Mouse (Mus musculus): ENCODE data around the gene Slc39a1. TPM values are rescaled to one million over a fixed set of nuclear protein-coding genes. Genes with fewer than 3 reads are reported as not detected.
"Not testable (repeated sequence)": the region's sequence is repeated elsewhere in the genome, so short reads cannot be mapped to it uniquely, and the experiment has no call there.

The Slc39a1 gene
- polyA plus RNA-seq, 1 experiment = 53.9 TPM

DNA sequence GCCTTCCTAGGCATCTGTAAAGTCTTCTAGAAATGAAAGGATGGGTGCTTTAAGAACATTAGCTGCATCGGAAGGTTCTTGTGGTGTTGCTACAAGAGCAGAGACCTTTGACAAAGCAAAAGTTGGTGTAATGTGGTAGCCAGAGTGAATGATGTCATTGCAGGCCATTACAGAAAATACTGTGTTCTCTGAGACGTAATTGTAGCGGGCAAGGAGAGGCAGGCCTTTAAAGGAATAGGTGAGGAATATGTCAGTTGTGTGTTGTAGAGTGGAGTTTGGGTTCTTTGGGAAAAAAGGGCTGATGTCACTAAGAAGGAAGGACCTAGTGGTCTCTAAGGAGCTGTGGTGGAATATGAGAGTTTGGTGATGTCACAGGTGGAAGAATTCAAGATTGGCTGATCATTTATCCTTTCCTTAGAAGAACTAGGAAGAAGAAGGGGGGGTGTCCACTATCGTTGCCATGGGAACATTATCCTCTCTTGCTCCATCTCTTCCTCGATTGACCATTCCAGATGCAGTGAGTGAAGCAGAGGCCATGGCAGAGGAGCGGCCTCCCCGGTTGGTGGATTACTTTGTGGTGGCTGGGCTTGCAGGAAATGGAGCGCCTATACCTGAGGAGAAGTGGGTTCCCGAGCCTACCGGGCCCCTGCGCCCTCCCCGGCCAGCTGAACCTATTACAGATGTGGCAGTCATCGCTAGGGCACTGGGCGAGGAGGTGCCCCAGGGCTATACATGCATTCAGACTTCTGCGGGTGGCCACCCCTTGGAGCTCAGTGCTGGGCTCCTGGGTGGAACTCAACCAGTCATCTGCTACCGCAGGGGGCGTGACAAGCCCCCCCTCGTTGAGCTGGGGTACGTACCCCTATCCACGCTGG is 19.2 kb downstream of the Slc39a1 start:
- peak overlapping the region; percentile 77 for H3K4me3 ChIP-seq (ENCODE audit: insufficient read depth, low read depth, low read length)
- H3K27ac ChIP-seq (replicated peaks; ENCODE audit: low read depth, low read length) = peak overlapping the region; percentile 98

DNA sequence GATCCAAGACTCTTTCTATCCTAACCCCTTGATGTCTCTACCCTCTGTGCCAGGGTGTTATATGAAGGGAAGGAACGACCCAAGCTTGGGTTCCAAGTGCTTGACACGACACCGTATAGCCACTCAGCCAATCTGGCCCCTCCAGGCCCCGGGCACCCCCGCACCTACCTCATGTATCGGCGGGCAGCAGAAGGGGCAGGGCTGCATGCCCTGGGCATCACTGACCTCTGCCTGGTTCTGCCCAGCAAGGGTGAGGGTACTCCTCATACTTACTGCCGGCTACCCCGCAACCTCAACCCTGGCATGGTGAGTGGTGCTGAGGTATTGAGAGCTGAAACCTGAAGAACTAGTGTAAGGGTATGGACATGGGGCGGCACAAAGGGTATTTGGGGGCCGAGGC is 20.2 kb downstream of the Slc39a1 start:
- peaks cover 6% of the 10 kb centered on the region for H3K4me1 ChIP-seq (ENCODE audit: control insufficient read depth, insufficient read depth, insufficient read length, low read length)
- no peak overlapping the region for H3K4me3 ChIP-seq (ENCODE audit: insufficient read depth, low read depth, low read length)
- H3K27ac ChIP-seq (replicated peaks; ENCODE audit: low read depth, low read length) = no peak overlapping the region

More for the DNA sequence above, 19.2 kb downstream of the Slc39a1 start:
- H3K4me1 ChIP-seq (ENCODE audit: control insufficient read depth, insufficient read depth, insufficient read length, low read length) = peaks cover 6% of the 10 kb centered on the region

DNA sequence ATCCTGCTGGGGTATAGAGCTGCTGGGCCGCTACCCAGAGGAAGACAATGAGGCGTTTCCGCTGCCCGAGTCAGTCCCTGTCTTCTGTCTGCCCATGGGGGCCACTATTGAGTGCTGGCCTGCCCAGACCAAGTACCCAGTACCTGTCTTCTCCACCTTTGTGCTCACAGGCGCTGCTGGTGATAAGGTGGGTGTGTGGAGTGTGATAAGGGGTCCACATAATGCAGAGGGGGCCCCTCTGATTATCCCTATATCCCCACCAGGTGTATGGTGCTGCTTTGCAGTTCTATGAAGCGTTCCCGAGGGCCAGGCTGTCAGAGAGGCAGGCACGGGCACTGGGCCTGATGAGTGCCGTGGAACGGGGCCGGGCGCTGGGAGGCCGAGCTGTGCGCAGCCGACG is 21.0 kb downstream of the Slc39a1 start:
- Histone ChIP-seq H3K4me3 (ENCODE audit: insufficient read depth, low read depth, low read length) (no peak overlapping the region), H3K4me1 (ENCODE audit: control insufficient read depth, insufficient read depth, insufficient read length, low read length) (peaks cover 6% of the 10 kb centered on the region), H3K27ac (replicated peaks; ENCODE audit: low read depth, low read length) (no peak overlapping the region)

DNA sequence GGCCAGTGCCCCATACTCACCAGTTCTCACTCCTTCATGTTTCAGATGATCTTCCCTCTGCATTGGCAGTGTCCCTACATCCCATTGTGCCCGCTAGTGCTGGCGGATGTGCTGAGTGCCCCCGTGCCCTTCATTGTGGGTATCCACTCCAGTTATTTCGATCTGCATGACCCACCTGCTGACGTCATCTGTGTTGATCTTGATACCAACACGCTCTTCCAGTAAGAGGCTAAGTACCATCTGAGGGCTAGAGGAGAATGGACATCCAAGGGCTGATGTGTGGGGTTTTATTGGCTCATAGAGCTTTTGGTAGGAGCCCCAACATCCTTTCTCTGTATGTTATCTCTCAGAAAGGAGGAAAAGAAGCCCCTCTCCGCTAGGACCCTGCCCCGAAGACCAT is 22.8 kb downstream of the Slc39a1 start:
- Histone ChIP-seq H3K4me1 (ENCODE audit: control insufficient read depth, insufficient read depth, insufficient read length, low read length) (peaks cover 3% of the 10 kb centered on the region), H3K4me3 (ENCODE audit: insufficient read depth, low read depth, low read length) (no peak overlapping the region), H3K27ac (replicated peaks; ENCODE audit: low read depth, low read length) (no peak overlapping the region)

DNA sequence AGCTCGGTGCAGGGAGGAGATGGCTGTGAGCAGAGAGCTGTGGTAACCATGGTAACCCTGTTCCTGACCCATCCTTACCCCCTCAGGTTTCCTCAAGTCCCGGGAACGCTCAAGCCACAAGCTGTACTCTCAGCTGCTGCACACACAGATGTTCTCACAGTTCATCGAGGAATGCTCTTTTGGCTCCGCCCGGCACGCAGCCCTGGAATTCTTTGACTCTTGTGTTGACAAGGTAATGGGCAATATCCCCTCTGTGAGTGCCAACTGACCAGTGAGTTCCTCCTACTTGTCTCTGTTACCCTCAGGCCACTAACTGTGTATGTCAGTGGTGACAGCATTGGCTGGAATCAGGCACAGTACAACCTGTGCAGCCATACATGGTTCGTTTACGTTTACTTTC is 24.2 kb downstream of the Slc39a1 start:
- H3K4me1 ChIP-seq (ENCODE audit: control insufficient read depth, insufficient read depth, insufficient read length, low read length) = no peaks in the 10 kb centered on the region; the same call in 1 of the 2 replicates

DNA sequence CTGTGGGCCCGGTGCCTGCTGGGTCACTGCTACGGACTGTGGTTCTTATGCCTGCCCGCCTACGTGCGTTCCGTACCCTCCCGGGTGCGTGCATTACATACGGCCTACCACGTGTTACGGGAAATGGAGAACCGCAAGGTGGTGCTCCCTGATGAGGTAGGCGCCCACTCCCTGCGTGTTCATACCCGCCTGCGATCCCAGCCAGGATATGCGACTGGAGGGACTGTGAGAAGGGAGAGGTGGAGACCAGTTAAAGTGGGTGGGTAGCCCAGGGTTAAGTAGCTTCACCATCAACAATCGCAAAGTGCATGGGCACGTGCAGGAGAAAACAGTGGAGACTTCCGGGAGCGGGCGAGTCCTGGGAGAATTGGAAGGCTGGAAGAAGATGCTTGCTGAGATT is 25.9 kb downstream of the Slc39a1 start:
- Histone ChIP-seq H3K27ac (replicated peaks; ENCODE audit: low read depth, low read length) (no peak overlapping the region), H3K4me1 (ENCODE audit: control insufficient read depth, insufficient read depth, insufficient read length, low read length) (no peaks in the 10 kb centered on the region), H3K4me3 (ENCODE audit: insufficient read depth, low read depth, low read length) (no peak overlapping the region)

More for the DNA sequence above, 24.2 kb downstream of the Slc39a1 start:
- Histone ChIP-seq H3K27ac (replicated peaks; ENCODE audit: low read depth, low read length) (no peak overlapping the region), H3K4me3 (ENCODE audit: insufficient read depth, low read depth, low read length) (no peak overlapping the region)

DNA sequence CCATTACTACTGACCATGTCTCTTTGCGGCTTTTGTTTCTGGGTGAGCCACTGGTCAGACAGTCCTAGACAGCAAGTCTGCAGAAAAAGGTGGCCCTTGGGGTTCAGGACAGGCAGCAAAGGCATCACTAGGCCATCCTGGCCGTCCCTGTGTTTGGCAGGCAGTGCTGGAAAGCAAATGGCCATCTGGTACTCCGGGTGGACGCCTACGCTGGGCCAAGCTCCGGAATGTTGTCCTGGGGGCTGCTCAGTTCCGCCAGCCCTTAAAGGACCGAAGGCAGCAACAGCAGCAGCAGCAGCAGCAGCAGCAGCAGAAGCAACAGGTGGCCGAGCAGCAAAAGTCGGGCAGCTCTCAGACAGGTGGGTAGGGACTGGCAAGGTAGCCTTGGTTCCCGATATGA is 27.3 kb downstream of the Slc39a1 start:
- H3K27ac ChIP-seq (replicated peaks; ENCODE audit: low read depth, low read length) = no peak overlapping the region
- no peak overlapping the region for H3K4me3 ChIP-seq (ENCODE audit: insufficient read depth, low read depth, low read length)
- H3K4me1 ChIP-seq (ENCODE audit: control insufficient read depth, insufficient read depth, insufficient read length, low read length) = no peaks in the 10 kb centered on the region

DNA sequence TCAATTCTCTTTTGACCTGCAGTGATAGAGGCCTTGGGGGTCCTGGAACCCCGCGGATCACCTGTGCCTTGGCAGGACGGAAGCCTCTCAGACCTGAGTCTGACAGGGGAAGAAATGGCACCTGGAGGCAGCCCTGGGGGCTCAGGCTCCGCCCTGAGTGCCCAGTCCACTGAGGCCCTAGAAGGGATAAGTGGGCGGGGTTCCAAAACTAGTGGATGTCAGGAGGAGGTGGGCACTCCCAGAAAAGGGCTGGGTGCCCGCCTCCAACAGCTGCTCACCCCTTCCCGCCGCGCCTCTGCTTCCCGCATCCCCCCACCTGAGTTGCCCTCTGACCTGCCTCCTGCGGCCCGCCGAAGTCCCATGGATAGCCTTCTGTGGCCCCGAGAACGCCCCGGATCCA is 28.9 kb downstream of the Slc39a1 start:
- Histone ChIP-seq H3K4me3 (ENCODE audit: insufficient read depth, low read depth, low read length) (no peak overlapping the region), H3K27ac (replicated peaks; ENCODE audit: low read depth, low read length) (no peak overlapping the region), H3K4me1 (ENCODE audit: control insufficient read depth, insufficient read depth, insufficient read length, low read length) (no peaks in the 10 kb centered on the region)

DNA sequence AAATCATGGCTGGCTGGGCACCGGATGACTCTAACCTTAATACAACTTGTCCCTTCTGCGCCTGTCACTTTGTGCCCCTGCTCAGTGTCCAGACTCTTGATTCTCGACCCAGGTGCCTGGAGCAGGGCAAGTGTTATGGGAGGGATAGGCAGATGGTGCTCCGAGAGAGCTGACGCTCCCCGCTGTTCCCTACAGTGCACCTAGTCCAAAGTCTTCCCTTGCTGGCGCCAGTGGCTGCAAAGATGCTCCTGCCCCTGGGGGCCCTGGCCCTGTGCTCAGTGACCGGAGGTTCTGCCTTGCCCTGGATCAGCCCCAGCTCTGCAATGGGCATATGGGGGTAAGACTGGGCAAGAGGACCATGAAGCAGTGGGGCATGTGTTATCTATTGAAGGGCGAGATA is 29.8 kb downstream of the Slc39a1 start:
- no peak overlapping the region for H3K27ac ChIP-seq (replicated peaks; ENCODE audit: low read depth, low read length)
- H3K4me3 ChIP-seq (ENCODE audit: insufficient read depth, low read depth, low read length) = no peak overlapping the region
- H3K4me1 ChIP-seq (ENCODE audit: control insufficient read depth, insufficient read depth, insufficient read length, low read length) = no peaks in the 10 kb centered on the region

DNA sequence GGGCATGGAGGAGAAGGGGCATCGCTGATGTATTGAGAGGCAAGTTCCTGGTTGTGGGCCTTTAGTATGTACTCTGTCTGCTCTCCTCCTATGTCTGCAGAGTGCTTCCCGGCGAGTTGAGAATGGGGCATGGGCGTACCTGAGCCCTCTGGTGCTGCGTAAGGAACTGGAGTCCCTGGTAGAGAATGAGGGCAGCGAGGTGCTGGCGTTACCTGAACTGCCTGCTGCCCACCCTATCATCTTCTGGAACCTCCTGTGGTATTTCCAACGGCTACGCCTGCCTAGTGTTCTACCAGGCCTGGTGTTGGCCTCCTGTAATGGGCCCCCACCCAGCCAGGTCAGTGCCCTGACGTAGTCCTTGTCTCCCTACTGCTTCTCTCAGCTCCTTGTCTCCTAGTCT is 30.2 kb downstream of the Slc39a1 start:
- no peak overlapping the region for H3K27ac ChIP-seq (replicated peaks; ENCODE audit: low read depth, low read length)
- H3K4me3 ChIP-seq (ENCODE audit: insufficient read depth, low read depth, low read length) = no peak overlapping the region
- no peaks in the 10 kb centered on the region for H3K4me1 ChIP-seq (ENCODE audit: control insufficient read depth, insufficient read depth, insufficient read length, low read length)

DNA sequence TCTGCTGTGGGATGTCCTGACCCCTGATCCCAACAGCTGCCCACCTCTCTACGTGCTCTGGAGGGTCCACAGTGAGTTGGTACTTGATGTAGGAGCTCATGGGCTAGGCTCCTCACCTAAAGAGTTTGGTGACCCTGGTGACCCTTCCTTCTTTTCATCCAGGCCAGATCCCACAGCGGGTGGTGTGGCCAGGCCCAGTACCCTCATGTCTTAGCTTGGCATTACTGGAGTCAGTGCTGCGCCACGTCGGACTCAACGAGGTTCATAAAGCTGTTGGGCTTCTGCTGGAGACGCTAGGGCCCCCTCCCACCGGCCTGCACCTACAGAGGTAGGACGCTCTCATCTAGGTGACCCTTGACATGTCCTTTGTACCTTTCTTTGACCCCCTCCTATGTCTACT is 31.2 kb downstream of the Slc39a1 start:
- no peak overlapping the region for H3K27ac ChIP-seq (replicated peaks; ENCODE audit: low read depth, low read length)
- no peaks in the 10 kb centered on the region for H3K4me1 ChIP-seq (ENCODE audit: control insufficient read depth, insufficient read depth, insufficient read length, low read length)
- no peak overlapping the region for H3K4me3 ChIP-seq (ENCODE audit: insufficient read depth, low read depth, low read length)

DNA sequence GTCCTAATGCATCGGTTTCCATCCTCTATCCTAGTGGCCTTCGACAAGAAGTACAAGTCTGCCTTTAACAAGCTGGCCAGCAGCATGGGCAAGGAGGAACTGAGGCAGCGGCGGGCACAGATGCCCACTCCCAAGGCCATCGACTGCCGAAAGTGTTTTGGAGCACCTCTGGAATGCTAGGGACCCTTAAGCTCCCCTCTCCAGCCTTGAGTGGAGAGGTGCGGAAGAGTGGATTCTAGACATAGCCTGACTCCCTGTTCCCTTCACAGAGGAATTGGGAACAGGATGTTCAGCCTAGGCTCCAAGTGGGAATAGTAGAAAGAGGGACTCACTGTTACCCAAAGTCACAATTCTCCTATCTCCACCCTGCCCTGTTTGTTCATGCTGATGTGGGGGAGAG is 31.8 kb downstream of the Slc39a1 start:
- Histone ChIP-seq H3K4me3 (ENCODE audit: insufficient read depth, low read depth, low read length) (no peak overlapping the region), H3K4me1 (ENCODE audit: control insufficient read depth, insufficient read depth, insufficient read length, low read length) (no peaks in the 10 kb centered on the region), H3K27ac (replicated peaks; ENCODE audit: low read depth, low read length) (no peak overlapping the region)

DNA sequence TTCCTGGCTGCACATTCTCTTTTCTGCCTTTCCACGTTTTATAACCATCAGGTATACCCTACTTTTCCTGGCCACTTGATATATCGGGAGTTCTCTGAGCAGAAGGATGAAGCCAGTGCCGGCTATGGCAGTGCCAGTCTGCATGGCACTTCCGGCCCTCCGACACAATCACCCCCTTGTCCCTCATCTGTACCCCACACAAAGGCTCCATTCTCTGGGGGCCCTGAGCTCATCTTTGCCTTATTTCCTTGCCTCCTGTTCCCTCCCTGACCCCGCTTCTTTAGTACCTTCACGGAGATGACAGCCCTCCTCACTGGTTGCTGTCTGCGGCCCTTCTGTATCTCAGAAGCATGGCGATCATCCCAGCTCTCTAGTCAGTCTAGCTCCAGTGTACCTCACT is 32.7 kb downstream of the Slc39a1 start:
- no peak overlapping the region for H3K27ac ChIP-seq (replicated peaks; ENCODE audit: low read depth, low read length)
- H3K4me1 ChIP-seq (ENCODE audit: control insufficient read depth, insufficient read depth, insufficient read length, low read length) = no peaks in the 10 kb centered on the region
- no peak overlapping the region for H3K4me3 ChIP-seq (ENCODE audit: insufficient read depth, low read depth, low read length)

DNA sequence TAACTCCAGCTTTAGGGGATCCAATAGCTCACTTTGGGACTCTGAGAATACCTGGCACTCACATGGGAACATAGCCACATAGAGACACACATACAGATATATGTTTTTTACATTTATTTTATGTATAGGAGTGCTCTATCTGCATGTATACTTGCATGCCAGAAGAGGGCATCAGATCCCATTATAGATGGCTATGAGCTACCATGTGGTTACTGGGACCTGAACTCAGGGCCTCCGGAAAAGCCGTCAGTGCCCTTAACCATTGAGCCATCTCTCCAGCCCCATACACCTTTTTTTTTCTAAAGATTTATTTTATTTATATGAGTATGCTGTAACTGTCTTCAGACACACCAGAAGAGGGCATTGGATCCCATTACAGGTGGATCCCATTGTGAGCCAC is 36.2 kb downstream of the Slc39a1 start:
- Histone ChIP-seq H3K27ac (replicated peaks; ENCODE audit: low read depth, low read length) (no peak overlapping the region), H3K4me1 (ENCODE audit: control insufficient read depth, insufficient read depth, insufficient read length, low read length) (no peaks in the 10 kb centered on the region), H3K4me3 (ENCODE audit: insufficient read depth, low read depth, low read length) (no peak overlapping the region)

DNA sequence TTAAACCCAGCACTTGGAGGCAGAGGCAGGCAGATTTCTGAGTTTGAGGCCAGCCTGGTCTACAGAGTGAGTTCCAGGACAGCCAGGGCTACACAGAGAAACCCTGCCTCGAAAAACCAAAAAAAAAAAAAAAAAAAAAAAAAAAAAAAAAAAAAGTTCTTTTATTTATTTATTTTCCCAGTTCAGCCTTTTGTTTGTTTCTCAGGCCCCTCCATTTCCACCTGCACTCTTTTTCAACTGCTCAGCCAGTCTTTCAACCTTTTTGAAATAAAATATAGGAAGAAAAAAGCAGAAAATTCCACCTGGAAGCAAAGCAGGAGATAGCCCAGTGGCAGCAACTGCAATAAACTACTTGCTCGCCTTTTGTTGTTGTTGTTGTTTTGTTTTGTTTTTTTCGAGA is 41.4 kb downstream of the Slc39a1 start:
- H3K27ac ChIP-seq (replicated peaks; ENCODE audit: low read depth, low read length); H3K4me1 ChIP-seq (ENCODE audit: control insufficient read depth, insufficient read depth, insufficient read length, low read length); H3K4me3 ChIP-seq (ENCODE audit: insufficient read depth, low read depth, low read length): not testable (repeated sequence)

DNA sequence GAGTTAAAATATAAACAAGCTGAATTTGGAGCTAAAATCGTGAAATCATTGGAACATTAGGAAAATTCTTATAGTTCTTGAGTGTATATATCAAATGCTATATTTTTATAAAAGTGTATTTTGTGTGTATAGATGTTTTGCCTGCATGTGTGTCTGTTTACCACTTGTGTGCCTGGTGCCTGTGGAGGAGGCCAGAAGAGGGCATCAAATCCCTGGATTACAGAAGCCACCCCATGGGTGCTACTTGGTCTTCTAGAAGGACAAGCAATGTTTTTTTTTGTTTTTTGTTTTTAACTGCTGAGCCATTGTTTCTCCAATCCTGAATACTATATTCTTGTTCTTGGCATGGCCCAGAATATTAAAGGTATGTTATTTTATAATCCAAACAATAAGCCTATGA is 42.6 kb downstream of the Slc39a1 start:
- Histone ChIP-seq H3K27ac (replicated peaks; ENCODE audit: low read depth, low read length) (no peak overlapping the region), H3K4me1 (ENCODE audit: control insufficient read depth, insufficient read depth, insufficient read length, low read length) (peaks cover 3% of the 10 kb centered on the region; the same call in 1 of the 2 replicates), H3K4me3 (ENCODE audit: insufficient read depth, low read depth, low read length) (no peak overlapping the region)

All from brown adipose tissue, adult 24 weeks (tissue).